Mouse (Mus musculus) midbrain, embryonic 13.5 days (tissue): ENCODE measurements around the gene Arid3a. TPM values are rescaled to one million over a fixed set of nuclear protein-coding genes. Genes with fewer than 3 reads are reported as not detected.
"Not testable (repeated sequence)": the region's sequence is repeated elsewhere in the genome, so short reads cannot be mapped to it uniquely, and the experiment has no call there.

Experiments used
- ATAC-seq: fragments of 200-750 bp; cut with Nextera tagmentation; 2 replicates; pipeline ENCODE4 v1.8.0; 2017; ENCODE audit warnings: mild to moderate bottlenecking, moderate TSS enrichment, moderate library complexity
- H3K27ac ChIP-seq: fragments of 300-500 bp; sonication (generic); 2 replicates; pipeline ENCODE4 v1.5.1; 2015; ENCODE audit warnings: inconsistent platforms, mild to moderate bottlenecking, moderate library complexity
- H3K27me3 ChIP-seq: fragments of 300-500 bp; sonication (generic); 2 replicates; pipeline ENCODE4 v1.6.1; 2015; ENCODE audit warnings: mild to moderate bottlenecking, inconsistent platforms
- H3K36me3 ChIP-seq: fragments of 300-500 bp; sonication (generic); 2 replicates; pipeline ENCODE4 v1.6.1; 2015; ENCODE audit warnings: mild to moderate bottlenecking, inconsistent platforms
- H3K4me1 ChIP-seq: fragments of 300-500 bp; sonication (generic); replicated peaks from 2 replicates; pipeline ENCODE4 v1.6.1; 2015; ENCODE audit warnings: inconsistent platforms
- H3K4me2 ChIP-seq: fragments of 300-500 bp; sonication (generic); replicated peaks from 2 replicates; pipeline ENCODE4 v1.6.1; 2015; ENCODE audit warnings: moderate library complexity, mild to moderate bottlenecking, inconsistent platforms
- H3K4me3 ChIP-seq: fragments of 300-500 bp; sonication (generic); replicated peaks from 2 replicates; pipeline ENCODE4 v1.5.1; 2015; ENCODE audit warnings: mild to moderate bottlenecking, inconsistent platforms
- H3K9ac ChIP-seq: fragments of 300-500 bp; sonication (generic); replicated peaks from 2 replicates; pipeline ENCODE4 v1.6.1; 2015; ENCODE audit warnings: mild to moderate bottlenecking, inconsistent platforms
- H3K9me3 ChIP-seq: fragments of 300-500 bp; sonication (generic); 2 replicates; pipeline ENCODE4 v1.6.1; 2016; ENCODE audit warnings: mild to moderate bottlenecking, inconsistent platforms
- WGBS: fragments of 180-500 bp; shearing (Covaris S2); methylation state at CpG from one replicate; pipeline ENCODE4 v1.1.7; 2015; 5-methylcytosine and 5-hydroxymethylcytosine counted together
- polyA plus RNA-seq: library from polyadenylated mRNA; unstranded; fragments of >200 nt; fragmentation: Nextera tagmentation; extraction: Ambion mirVana; gene quantifications from 2 replicates; pipeline ENCODE4 v1.2.1, GENCODE M21; 2015

Gene Arid3a
- polyA plus RNA-seq, 1 experiment from 2014 or later = 3.9 TPM

DNA sequence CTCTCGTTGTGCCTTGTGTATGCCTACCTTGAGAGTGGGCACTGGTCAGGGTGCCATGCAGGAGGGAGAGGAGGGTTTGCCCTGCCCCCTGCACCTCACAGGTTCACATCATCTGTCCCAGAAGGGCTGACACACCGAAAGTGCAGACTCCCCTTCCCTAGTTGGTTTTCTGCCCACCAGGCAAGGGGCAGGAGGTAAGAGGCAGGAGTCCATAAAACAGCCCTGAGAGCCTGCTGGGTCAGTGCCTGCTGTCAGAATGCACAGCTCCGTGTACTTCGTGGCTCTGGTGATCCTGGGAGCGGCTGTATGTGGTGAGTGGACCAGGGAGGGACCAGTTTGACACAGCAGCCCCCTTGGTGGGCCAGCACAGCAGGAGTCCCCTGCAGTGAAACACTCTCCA lies 36.2 kb upstream of the Arid3a start, which contains the start of gene Cfd:
TSS of gene Cfd (plus strand) at position 184 of the 400 bp plus-strand sequence.
- Histone ChIP-seq H3K27ac (no peak within 1 kb of the TSS), H3K27me3 (peaks cover 10% of the 10 kb centered on the region; the same call in 1 of the 2 replicates), H3K4me2 (no peak within 1 kb of the TSS), H3K9me3 (no peaks in the 10 kb centered on the region), H3K4me3 (no peak within 1 kb of the TSS), H3K9ac (no peak within 1 kb of the TSS), H3K4me1 (no peaks in the 10 kb centered on the region), H3K36me3 (peaks cover 13% of the 10 kb centered on the region)
- ATAC-seq = no peak
- 48% methylated on average over 5 of the region's 5 CpGs for WGBS

DNA sequence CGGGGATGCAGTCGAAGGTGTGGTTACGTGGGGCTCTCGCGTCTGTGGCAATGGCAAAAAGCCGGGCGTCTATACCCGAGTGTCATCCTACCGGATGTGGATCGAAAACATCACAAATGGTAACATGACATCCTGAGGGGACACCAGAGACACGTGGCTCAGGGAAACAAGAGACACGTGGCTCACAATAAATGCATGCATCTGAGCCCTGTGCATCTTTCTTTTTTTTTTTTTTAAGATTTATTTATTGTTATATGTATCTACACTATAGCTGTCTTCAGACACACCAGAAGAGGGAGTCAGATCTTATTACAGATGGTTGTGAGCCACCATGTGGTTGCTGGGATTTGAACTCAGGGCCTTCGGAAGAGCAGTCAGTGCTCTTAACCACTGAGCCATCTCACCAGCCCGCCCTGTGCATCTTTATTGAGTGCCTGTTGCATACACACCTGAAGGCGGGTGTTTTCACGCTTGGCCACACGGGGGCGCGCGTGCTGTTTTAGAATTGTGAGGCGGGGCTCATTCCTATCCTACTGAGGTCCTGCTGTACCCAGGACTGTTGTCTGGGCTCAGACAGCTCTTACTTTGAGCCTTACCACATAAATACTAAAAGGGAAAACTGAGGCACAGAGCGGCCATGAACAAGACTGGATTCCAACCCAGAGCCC lies 34.3 kb upstream of the Arid3a start:
- not testable (repeated sequence) for H3K9me3 ChIP-seq, H3K4me2 ChIP-seq, H3K4me3 ChIP-seq, H3K4me1 ChIP-seq, H3K9ac ChIP-seq, H3K27ac ChIP-seq
- Histone ChIP-seq H3K27me3 (peaks cover 10% of the 10 kb centered on the region; the same call in 1 of the 2 replicates), H3K36me3 (peaks cover 32% of the 10 kb centered on the region)
- 46% methylated on average over 22 of the region's 22 CpGs for WGBS
- ATAC-seq = peak; percentile 68

- peaks cover 8% of the 10 kb centered on the region; the same call in 1 of the 2 replicates for H3K27me3 ChIP-seq
- no peak overlapping the region for H3K4me2 ChIP-seq
- H3K9me3 ChIP-seq = no peaks in the 10 kb centered on the region
- WGBS = 95% methylated on average over 16 of the region's 16 CpGs
- H3K4me3 ChIP-seq = no peak overlapping the region
- no peak for ATAC-seq
- no peak overlapping the region for H3K9ac ChIP-seq
- peaks cover 10% of the 10 kb centered on the region for H3K4me1 ChIP-seq
- peaks cover 49% of the 10 kb centered on the region for H3K36me3 ChIP-seq
- no peak overlapping the region for H3K27ac ChIP-seq
These were observed 30.5 kb upstream of the Arid3a start for GRCm38 (mm10) chr10:79896306-79896705.

- peaks cover 49% of the 10 kb centered on the region for H3K36me3 ChIP-seq
These were observed 30.0 kb upstream of the Arid3a start for GRCm38 (mm10) chr10:79896814-79897213.

DNA sequence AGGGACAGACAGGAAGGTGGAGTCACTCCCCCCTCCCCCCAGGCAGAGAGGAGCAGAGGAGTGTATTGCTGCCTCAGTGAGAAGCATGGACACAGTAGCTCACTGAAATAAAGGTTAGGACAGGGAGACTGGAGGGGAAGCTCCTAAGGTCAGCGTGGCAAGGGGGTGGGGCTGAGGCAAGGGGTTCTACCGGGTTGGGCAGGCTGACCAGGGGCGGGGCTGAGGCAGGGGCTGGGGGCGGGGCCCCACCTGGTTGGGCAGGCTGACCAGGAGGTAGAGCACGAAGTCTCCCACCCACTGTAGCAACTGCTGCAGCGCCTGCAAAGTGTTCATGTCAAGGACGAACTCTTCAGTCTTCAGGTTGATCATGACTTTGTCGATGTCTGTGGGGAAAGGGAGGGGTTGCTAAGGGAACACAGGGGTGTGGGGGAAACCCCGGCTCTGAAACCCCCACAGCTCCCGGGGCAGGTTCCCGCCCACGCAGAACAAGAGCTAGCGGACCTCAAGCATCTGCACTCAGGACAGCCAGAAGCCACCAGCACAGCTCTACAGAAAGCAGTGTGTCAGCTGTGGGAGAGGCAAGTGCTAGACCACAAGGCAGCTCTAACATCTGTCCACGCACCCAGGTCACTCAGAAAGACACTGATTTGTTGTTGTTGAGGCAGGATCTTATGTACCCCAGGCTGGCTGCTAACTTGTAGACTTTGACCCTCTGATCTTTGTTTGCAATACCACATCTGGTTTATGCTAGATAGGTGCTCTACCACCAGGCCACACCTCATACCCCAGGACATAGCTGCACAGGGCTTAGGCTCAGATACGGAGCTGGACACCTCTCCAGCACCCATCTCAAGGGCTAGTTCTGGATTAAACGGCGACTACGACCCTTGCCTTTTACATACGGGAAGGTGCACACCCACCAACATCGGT lies 29.3 kb upstream of the Arid3a start:
- Histone ChIP-seq H3K4me1 (peaks cover 16% of the 10 kb centered on the region), H3K4me3 (no peak overlapping the region), H3K9ac (no peak overlapping the region), H3K27ac (no peak overlapping the region), H3K9me3 (no peaks in the 10 kb centered on the region), H3K4me2 (no peak overlapping the region), H3K36me3 (peaks cover 54% of the 10 kb centered on the region), H3K27me3 (peaks cover 8% of the 10 kb centered on the region; the same call in 1 of the 2 replicates)
- 53% methylated on average over 20 of the region's 20 CpGs for WGBS
- ATAC-seq = no peak

More at GRCm38 (mm10) chr10:79896814-79897213, 30.0 kb upstream of the Arid3a start:
- Histone ChIP-seq H3K9ac (no peak overlapping the region), H3K27ac (no peak overlapping the region), H3K4me1 (peaks cover 15% of the 10 kb centered on the region), H3K27me3 (peaks cover 7% of the 10 kb centered on the region; the same call in 1 of the 2 replicates), H3K9me3 (no peaks in the 10 kb centered on the region), H3K4me3 (no peak overlapping the region), H3K4me2 (no peak overlapping the region)
- 91% methylated on average over 13 of the region's 13 CpGs for whole genome bisulfite sequencing
- ATAC-seq = no peak

GRCm38 (mm10) chr10:79900951-79901410 lies 25.9 kb upstream of the Arid3a start:
- ATAC-seq = peak; percentile 76
- 16% methylated on average over 2 of the region's 2 CpGs for WGBS
- peaks cover 71% of the 10 kb centered on the region for H3K36me3 ChIP-seq
- H3K27ac ChIP-seq = peak overlapping the region; percentile 66
- no peak overlapping the region for H3K4me3 ChIP-seq
- H3K9me3 ChIP-seq = no peaks in the 10 kb centered on the region
- peaks cover 15% of the 10 kb centered on the region for H3K27me3 ChIP-seq
- peaks cover 16% of the 10 kb centered on the region for H3K4me1 ChIP-seq
- H3K4me2 ChIP-seq = no peak overlapping the region
- no peak overlapping the region; the same call in 1 of the 2 replicates for H3K9ac ChIP-seq

- Histone ChIP-seq H3K9ac (no peak overlapping the region), H3K27me3 (peaks cover 8% of the 10 kb centered on the region; the same call in 1 of the 2 replicates), H3K4me3 (no peak overlapping the region), H3K36me3 (peaks cover 63% of the 10 kb centered on the region), H3K4me1 (peaks cover 20% of the 10 kb centered on the region), H3K9me3 (no peaks in the 10 kb centered on the region), H3K27ac (no peak overlapping the region), H3K4me2 (no peak overlapping the region)
- no peak for ATAC-seq
- WGBS = 95% methylated on average over 9 of the region's 9 CpGs
These were observed 20.1 kb upstream of the Arid3a start for GRCm38 (mm10) chr10:79906712-79907111.

GRCm38 (mm10) chr10:79907415-79907814 lies 19.4 kb upstream of the Arid3a start:
- Histone ChIP-seq H3K9ac (no peak overlapping the region), H3K4me1 (peaks cover 18% of the 10 kb centered on the region), H3K27ac (no peak overlapping the region), H3K4me3 (peak overlapping the region; percentile 58; the same call in 1 of the 2 replicates), H3K27me3 (peaks cover 8% of the 10 kb centered on the region; the same call in 1 of the 2 replicates), H3K9me3 (no peaks in the 10 kb centered on the region), H3K36me3 (peaks cover 66% of the 10 kb centered on the region), H3K4me2 (0 out of 2 replicates have a peak overlapping the region, but pooled peaks have one; percentile 45)
- ATAC-seq = no peak
- WGBS = 92% methylated on average over 10 of the region's 10 CpGs

- WGBS = 1% methylated on average over 52 of the region's 52 CpGs
- Histone ChIP-seq H3K9me3 (no peaks in the 10 kb centered on the region), H3K27me3 (no peaks in the 10 kb centered on the region), H3K36me3 (peaks cover 56% of the 10 kb centered on the region), H3K4me3 (peak within 1 kb of the TSS; percentile 58), H3K9ac (peak within 1 kb of the TSS; percentile 82), H3K27ac (peak within 1 kb of the TSS; percentile 97), H3K4me1 (peaks cover 18% of the 10 kb centered on the region), H3K4me2 (peak within 1 kb of the TSS; percentile 47)
- peak; percentile 90 for ATAC-seq
These were observed 18.4 kb upstream of the Arid3a start, which contains the start of gene Med16 for GRCm38 (mm10) chr10:79908167-79909091. TSS of gene Med16 (minus strand) at chr10:79908923.

DNA sequence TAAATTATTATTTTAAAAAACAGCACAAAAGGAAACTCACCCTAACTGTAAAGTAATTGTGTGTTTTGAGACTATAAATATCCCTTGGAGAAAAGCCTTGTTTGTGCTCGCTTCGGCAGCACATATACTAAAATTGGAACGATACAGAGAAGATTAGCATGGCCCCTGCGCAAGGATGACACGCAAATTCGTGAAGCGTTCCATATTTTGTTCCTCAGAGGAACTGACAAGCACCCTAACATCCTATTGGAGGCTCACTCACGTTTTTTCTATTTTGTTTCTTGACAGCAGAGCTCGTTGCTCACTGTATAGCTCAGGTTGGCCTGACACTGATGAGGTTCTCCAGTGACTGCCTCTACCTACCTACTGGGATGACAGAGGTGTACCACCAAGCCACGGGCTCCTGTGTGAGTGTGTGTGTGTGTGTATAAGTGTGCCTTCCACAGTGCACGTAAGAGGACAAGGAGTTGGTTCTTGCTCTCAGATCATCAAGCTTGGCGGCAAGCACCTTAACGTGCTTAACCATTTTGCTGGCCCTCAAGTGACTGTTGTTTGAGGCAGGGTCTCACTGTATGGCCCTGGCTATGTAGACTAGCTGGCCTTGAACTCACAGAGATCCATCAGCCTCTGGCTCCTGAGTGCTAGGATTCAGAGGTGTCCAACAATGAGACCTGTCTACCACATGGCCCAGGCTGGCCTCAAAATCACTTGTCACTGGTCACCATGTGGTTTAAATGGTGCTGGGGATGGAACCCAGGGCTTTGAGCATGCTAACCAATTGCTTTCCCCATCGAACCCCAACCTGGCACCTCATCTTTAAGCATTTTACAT lies 17.5 kb upstream of the Arid3a start:
- Histone ChIP-seq H3K4me1 (peaks cover 25% of the 10 kb centered on the region), H3K4me2 (peak overlapping the region; percentile 47), H3K27me3 (no peaks in the 10 kb centered on the region), H3K4me3 (peak overlapping the region; percentile 58), H3K27ac (peak overlapping the region; percentile 88), H3K9ac (peak overlapping the region; percentile 59), H3K36me3 (peaks cover 48% of the 10 kb centered on the region), H3K9me3 (no peaks in the 10 kb centered on the region)
- peak; percentile 48 for ATAC-seq
- WGBS = 23% methylated on average over 14 of the region's 14 CpGs
